Mouse (Mus musculus) brain, adult 2 months (tissue): Measurements from ENCODE around the gene Smim4.

Experiments used
- DNase-seq: peaks from one replicate; pipeline ENCODE4 v3.0.0; 2011; ENCODE audit warnings: low read depth, low spot score

The Smim4 gene

GRCm38 (mm10) chr14:31125106-31126075 is 3.4 kb downstream of the Smim4 start:
- DNase-seq: no peak

GRCm38 (mm10) chr14:31115522-31115921 is 13.2 kb downstream of the Smim4 start:
- no peak for DNase-seq

GRCm38 (mm10) chr14:31114011-31114410 is 14.7 kb downstream of the Smim4 start:
- no peak for DNase-seq

GRCm38 (mm10) chr14:31112187-31112586 is 16.6 kb downstream of the Smim4 start:
- DNase-seq: no peak

DNA sequence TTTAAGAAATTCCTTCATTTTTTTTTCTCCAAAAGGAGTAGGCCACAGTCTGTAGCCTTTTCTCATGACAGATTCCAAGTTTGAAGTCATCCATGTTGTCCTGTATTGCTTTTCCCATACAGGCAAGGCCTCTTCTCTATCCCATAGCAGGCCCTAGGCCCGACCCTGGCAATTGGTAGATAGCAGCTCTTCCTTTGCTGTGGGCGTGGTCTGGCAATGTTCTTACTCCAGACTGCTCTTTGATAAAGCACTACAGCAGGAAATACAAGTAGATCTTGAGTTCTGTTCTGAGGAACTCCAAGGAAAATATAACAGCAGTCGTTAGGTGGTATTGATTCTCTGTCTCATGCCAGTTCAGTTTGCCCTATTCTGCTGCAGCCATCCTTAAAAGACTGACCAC is 18.1 kb downstream of the Smim4 start:
- no peak for DNase-seq

- DNase-seq: no peak
These were observed 23.6 kb downstream of the Smim4 start for GRCm38 (mm10) chr14:31105156-31105555.

DNA sequence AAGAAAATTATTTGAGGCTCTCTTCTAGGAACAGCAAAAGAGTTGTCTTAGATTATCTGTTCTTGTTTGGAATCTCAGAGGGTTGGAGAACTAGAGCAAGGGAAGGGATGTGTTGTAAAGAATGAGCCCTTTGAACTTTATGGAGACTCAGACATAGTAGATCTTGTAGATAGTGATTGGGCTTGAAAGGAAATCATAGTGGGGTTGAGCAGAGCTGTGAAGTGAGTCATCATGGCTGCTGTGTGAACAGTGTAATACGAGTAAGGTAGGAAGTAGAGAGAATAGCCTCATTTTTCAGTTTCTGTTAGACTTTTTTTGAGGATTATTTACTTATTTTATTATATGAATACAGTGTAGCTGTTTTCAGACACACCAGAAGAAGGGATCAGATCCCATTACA is 38.8 kb downstream of the Smim4 start:
- DNase-seq: no peak

DNA sequence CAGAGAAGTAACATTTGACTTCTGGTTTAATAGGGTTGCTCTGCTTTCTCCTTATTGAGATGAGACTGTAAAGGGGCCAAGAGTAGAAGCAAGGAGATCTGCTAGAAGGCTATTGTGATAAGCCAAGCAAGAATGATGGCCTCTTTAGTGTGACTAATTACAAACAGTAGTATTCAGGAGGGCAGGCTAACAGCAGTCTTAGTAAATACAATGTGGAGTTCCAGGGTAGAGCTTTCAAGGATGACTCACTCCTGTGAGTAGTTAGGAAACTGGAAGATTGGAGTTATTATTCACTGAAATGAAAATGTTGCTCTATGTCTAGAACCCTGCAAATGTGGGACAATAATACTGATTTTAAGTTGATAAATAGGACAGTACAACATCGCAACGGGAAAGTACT is 40.2 kb downstream of the Smim4 start:
- DNase-seq: peak; percentile 26

DNA sequence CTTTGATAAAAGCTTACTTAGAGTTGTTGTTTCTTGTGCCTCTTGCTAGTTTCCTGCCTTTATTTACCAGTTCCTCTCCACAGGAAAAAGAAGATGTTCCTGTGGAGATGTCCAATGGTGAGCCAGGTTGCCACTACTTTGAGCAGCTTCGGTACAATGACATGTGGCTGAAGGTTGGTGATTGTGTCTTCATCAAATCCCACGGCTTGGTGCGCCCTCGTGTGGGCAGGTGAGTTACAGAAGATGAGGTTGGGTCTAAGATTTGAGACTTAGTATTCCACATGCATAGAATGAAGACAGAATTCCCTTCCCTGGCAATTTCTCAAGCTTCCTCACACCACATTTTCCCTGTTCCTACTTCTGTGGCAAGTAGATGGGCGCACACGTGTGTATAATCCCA is 41.3 kb downstream of the Smim4 start:
- DNase-seq: no peak

DNA sequence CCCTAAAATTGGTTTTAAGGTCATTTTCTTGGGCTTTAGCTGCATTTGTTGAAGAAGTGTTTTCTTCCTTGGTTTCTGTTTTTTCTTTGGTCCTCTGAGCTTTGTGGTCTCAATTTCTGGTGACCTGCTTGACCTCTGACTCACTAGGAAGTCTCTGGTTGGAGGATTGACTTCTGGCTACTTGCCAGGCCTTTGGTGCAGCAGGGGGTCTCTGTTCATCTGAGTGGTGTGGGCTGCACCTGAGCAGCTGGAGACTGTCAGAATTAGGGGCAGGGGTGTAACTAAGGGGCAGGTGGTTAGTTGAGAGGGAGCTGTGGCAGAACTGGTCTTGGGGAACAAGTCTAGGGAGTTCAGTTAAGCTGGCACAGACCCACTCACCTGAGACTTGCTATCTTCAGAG is 47.6 kb downstream of the Smim4 start:
- no peak for DNase-seq

DNA sequence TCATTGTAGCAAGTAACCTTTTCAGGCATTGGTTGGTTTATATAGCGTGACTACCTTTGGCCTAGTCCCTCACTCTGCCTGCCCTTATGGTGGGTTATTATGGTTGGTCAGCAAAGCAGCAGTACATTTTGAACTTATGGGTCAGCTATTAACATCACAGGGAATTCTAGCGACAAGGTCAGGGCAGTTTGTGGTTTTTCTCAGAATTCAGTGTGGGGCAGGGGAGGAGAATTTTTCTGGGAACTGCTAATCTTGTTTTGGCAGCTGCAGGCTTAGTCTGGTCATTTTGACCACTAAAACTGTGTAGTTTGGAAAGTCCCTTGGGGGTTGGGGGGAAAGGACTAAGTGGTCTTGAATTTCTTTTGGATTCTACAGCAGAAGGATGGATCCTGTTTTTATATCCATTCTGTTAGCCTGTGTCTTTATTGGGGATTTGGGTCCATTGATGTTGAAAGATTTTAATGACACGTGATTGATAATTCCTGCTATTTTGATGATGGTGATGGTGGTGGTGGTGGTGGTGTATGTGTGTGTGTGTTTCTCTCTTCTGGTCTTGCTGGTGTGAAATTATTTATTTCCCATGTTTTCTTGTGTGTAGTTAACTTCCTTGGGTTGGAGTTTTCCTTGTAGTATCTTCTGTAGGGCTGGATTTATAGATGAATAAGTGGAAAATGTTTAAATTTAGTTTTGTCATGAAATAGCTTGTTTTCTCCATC is 49.3 kb downstream of the Smim4 start:
- DNase-seq: no peak

- no peak for DNase-seq
These were observed 50.1 kb downstream of the Smim4 start for GRCm38 (mm10) chr14:31078597-31079208.

GRCm38 (mm10) chr14:31069086-31069733 is 59.5 kb downstream of the Smim4 start:
- no peak for DNase-seq

- DNase-seq: peak; percentile 12
These were observed 66.5 kb downstream of the Smim4 start for GRCm38 (mm10) chr14:31062277-31062676.

- no peak for DNase-seq
These were observed 82.9 kb downstream of the Smim4 start for GRCm38 (mm10) chr14:31045817-31046216.

DNA sequence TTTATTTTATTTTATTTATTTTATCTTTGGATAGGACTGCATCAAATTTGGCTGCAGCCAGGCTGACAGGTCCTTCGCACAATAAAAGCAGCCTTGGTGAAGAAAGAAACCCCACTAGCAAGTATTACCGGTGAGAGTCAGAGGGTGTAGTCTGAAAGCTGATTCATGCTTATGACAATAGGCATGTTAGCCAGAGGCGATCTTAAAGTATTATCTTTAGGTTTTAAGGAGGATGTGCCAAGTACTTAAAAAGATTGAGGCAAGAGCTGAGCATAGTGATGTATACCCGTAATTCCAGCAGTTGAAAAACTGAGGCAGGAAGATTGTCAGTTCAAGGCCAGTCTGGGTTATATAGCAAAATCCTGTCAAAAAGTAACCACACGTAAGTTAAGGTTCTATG is 83.5 kb downstream of the Smim4 start:
- no peak for DNase-seq
